Mouse (Mus musculus) neural tube, embryonic 15.5 days (tissue): ENCODE measurements at regions not wholly inside any gene's neighbourhood (a gene's known extent, or its start where the extent isn't known, plus 50 kb on each side); places are given as distances from the start of the nearest gene placed in this dataset.

ENCODE experiments used
- ATAC-seq: fragments of 200-750 bp; cut with Nextera tagmentation; 2 replicates; pipeline ENCODE4 v1.8.0; 2017; ENCODE audit warnings: mild to moderate bottlenecking, moderate TSS enrichment, moderate library complexity; ENCODE audit not compliant: low FRiP score
- H3K27ac ChIP-seq: fragments of 300-500 bp; sonication (generic); replicated peaks from 2 replicates; pipeline ENCODE4 v1.5.1; 2015; ENCODE audit warnings: mild to moderate bottlenecking, inconsistent platforms
- H3K27me3 ChIP-seq: fragments of 300-500 bp; sonication (generic); replicated peaks from 2 replicates; pipeline ENCODE4 v1.6.1; 2015; ENCODE audit warnings: inconsistent platforms
- H3K36me3 ChIP-seq: fragments of 300-500 bp; sonication (generic); 2 replicates; pipeline ENCODE4 v1.6.1; 2015; ENCODE audit warnings: inconsistent platforms
- H3K4me1 ChIP-seq: fragments of 300-500 bp; sonication (generic); 2 replicates; pipeline ENCODE4 v1.6.1; 2015; ENCODE audit warnings: inconsistent platforms
- H3K4me2 ChIP-seq: fragments of 300-500 bp; sonication (generic); 2 replicates; pipeline ENCODE4 v1.6.1; 2015; ENCODE audit warnings: inconsistent platforms, mild to moderate bottlenecking, moderate library complexity
- H3K4me3 ChIP-seq: fragments of 300-500 bp; sonication (generic); replicated peaks from 2 replicates; pipeline ENCODE4 v1.5.1; 2015; ENCODE audit warnings: mild to moderate bottlenecking, inconsistent platforms
- H3K9ac ChIP-seq: fragments of 300-500 bp; sonication (generic); replicated peaks from 2 replicates; pipeline ENCODE4 v1.6.1; 2015; ENCODE audit warnings: mild to moderate bottlenecking, inconsistent platforms
- H3K9me3 ChIP-seq: fragments of 300-500 bp; sonication (generic); replicated peaks from 2 replicates; pipeline ENCODE4 v1.6.1; 2016; ENCODE audit warnings: inconsistent platforms
- whole genome bisulfite sequencing: fragments of 180-500 bp; shearing (Covaris S2); methylation state at CpG from one replicate; pipeline ENCODE4 v1.1.7; 2015; ENCODE audit warnings: mixed read lengths; 5-methylcytosine and 5-hydroxymethylcytosine counted together

DNA sequence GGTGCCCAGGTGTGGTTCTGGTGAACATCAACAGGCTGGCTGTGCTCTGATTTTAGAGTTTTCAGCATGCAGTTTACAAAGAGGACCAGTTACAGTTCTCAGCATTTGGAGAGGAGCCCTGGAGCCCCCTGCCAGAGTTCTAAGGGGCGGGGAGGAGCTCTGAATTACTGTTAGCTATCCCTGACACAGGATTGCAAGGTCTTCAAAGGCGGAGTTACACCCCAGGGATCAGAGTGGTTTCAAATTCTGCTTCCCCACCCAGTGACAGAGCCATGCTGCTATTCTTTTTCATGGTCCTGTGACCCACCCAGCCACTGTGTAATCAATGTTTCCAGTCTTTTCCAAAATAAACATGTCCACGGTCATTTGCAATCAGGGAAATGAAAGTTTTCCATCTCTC is 134.1 kb upstream of the Peli2 start:
- WGBS, result 19% methylated on average over 3 of the region's 3 CpGs
- Histone ChIP-seq H3K4me3 (no peak overlapping the region), H3K4me2 (no peak overlapping the region), H3K27me3 (no peaks in the 10 kb centered on the region), H3K4me1 (peaks cover 19% of the 10 kb centered on the region), H3K9ac (no peak overlapping the region), H3K36me3 (no peaks in the 10 kb centered on the region), H3K9me3 (no peaks in the 10 kb centered on the region), H3K27ac (no peak overlapping the region)
- ATAC-seq, result no peak

- H3K4me2 ChIP-seq, result no peak overlapping the region
- 17% methylated on average over 5 of the region's 5 CpGs for WGBS
- H3K9ac ChIP-seq, result no peak overlapping the region
- no peak overlapping the region for H3K4me3 ChIP-seq
- H3K4me1 ChIP-seq, result peaks cover 19% of the 10 kb centered on the region
- ATAC-seq, result no peak
- H3K27ac ChIP-seq, result no peak overlapping the region
- H3K27me3 ChIP-seq, result no peaks in the 10 kb centered on the region
- H3K9me3 ChIP-seq, result no peaks in the 10 kb centered on the region
- no peaks in the 10 kb centered on the region for H3K36me3 ChIP-seq
Observed at GRCm38 (mm10) chr14:47986941-47987340, 133.7 kb upstream of the Peli2 start.

DNA sequence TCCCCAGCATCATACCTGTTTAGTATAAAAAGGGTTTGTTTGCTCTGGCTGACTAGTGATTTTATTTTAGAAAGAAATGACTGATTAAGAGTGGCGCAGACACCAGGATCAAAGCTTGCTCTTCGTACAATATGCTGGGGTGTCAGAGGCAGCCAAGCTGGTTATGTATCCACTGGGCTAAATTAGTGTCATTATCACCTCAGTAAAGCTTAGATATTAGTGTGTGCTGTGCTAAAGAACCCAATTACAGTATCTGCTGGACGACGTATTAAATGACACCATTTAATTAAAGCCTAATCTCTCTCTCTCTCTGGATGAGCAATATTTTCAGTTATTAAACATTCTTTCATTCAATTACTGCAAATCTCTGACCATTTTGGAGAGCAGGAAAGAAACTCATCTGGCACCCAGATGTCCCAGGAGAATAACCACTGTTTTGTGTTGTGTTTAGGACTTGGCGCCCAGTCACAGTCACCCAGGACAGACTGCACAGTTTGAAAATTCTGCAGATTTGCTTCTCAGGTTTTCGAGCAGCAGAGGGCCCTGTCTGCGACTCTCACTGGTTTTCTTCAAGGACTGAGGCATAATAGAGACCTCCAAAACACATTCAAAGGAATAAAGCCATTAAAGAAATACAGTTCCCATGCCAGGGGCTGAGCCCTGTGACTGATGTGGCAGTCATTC is 133.1 kb upstream of the Peli2 start:
- Histone ChIP-seq H3K27me3 (no peaks in the 10 kb centered on the region), H3K9ac (no peak overlapping the region), H3K4me3 (no peak overlapping the region), H3K27ac (no peak overlapping the region), H3K36me3 (no peaks in the 10 kb centered on the region), H3K9me3 (no peaks in the 10 kb centered on the region), H3K4me1 (peaks cover 19% of the 10 kb centered on the region), H3K4me2 (no peak overlapping the region)
- WGBS, result 41% methylated on average over 7 of the region's 7 CpGs
- ATAC-seq, result no peak

- WGBS, result 64% methylated on average over 3 of the region's 3 CpGs
- H3K36me3 ChIP-seq, result no peaks in the 10 kb centered on the region
- no peak for ATAC-seq
- H3K27me3 ChIP-seq, result no peaks in the 10 kb centered on the region
- H3K27ac ChIP-seq, result no peak overlapping the region
- H3K4me2 ChIP-seq, result no peak overlapping the region
- H3K9ac ChIP-seq, result no peak overlapping the region
- no peak overlapping the region for H3K4me3 ChIP-seq
- H3K9me3 ChIP-seq, result no peaks in the 10 kb centered on the region
- H3K4me1 ChIP-seq, result peaks cover 19% of the 10 kb centered on the region
Observed at GRCm38 (mm10) chr14:47988131-47988530, 132.5 kb upstream of the Peli2 start.

- H3K4me1 ChIP-seq, result peaks cover 19% of the 10 kb centered on the region
- H3K27ac ChIP-seq, result no peak overlapping the region
- no peaks in the 10 kb centered on the region for H3K9me3 ChIP-seq
- H3K27me3 ChIP-seq, result no peaks in the 10 kb centered on the region
- 0 out of 2 replicates have a peak, but pooled peaks have one; percentile 41 for ATAC-seq
- no peak overlapping the region for H3K9ac ChIP-seq
- H3K4me2 ChIP-seq, result no peak overlapping the region
- no peaks in the 10 kb centered on the region for H3K36me3 ChIP-seq
- WGBS, result 23% methylated on average over 5 of the region's 5 CpGs
- no peak overlapping the region for H3K4me3 ChIP-seq
Observed at GRCm38 (mm10) chr14:47989315-47989714, 131.3 kb upstream of the Peli2 start.

GRCm38 (mm10) chr14:47990716-47991115 is 129.9 kb upstream of the Peli2 start:
- ATAC-seq, result no peak
- Histone ChIP-seq H3K27me3 (no peaks in the 10 kb centered on the region), H3K4me1 (peaks cover 19% of the 10 kb centered on the region), H3K4me3 (no peak overlapping the region), H3K27ac (no peak overlapping the region), H3K9me3 (no peaks in the 10 kb centered on the region), H3K9ac (no peak overlapping the region), H3K36me3 (no peaks in the 10 kb centered on the region), H3K4me2 (no peak overlapping the region)
- WGBS, result 53% methylated on average over 3 of the region's 3 CpGs

GRCm38 (mm10) chr14:47991546-47991945 is 129.1 kb upstream of the Peli2 start:
- no peak overlapping the region for H3K27ac ChIP-seq
- H3K27me3 ChIP-seq, result no peaks in the 10 kb centered on the region
- H3K9me3 ChIP-seq, result no peaks in the 10 kb centered on the region
- H3K9ac ChIP-seq, result no peak overlapping the region
- H3K36me3 ChIP-seq, result no peaks in the 10 kb centered on the region
- no peak overlapping the region for H3K4me3 ChIP-seq
- no peak overlapping the region for H3K4me2 ChIP-seq
- 95% methylated on average over 7 of the region's 7 CpGs for WGBS
- ATAC-seq, result no peak
- peaks cover 16% of the 10 kb centered on the region for H3K4me1 ChIP-seq

- Histone ChIP-seq H3K4me3 (no peak overlapping the region), H3K4me1 (peaks cover 16% of the 10 kb centered on the region), H3K27me3 (no peaks in the 10 kb centered on the region), H3K9me3 (no peaks in the 10 kb centered on the region), H3K4me2 (no peak overlapping the region), H3K27ac (no peak overlapping the region), H3K9ac (no peak overlapping the region), H3K36me3 (no peaks in the 10 kb centered on the region)
- no peak for ATAC-seq
- 83% methylated on average over 5 of the region's 5 CpGs for WGBS
Observed at GRCm38 (mm10) chr14:47992091-47992490, 128.5 kb upstream of the Peli2 start.

- H3K9me3 ChIP-seq, result no peaks in the 10 kb centered on the region
- peaks cover 9% of the 10 kb centered on the region for H3K4me1 ChIP-seq
- no peak overlapping the region for H3K4me3 ChIP-seq
- H3K27ac ChIP-seq, result no peak overlapping the region
- 91% methylated on average over 5 of the region's 5 CpGs for WGBS
- no peak for ATAC-seq
- H3K9ac ChIP-seq, result no peak overlapping the region
- H3K36me3 ChIP-seq, result no peaks in the 10 kb centered on the region
- H3K27me3 ChIP-seq, result no peaks in the 10 kb centered on the region
- no peak overlapping the region for H3K4me2 ChIP-seq
Observed at GRCm38 (mm10) chr14:47992851-47993250, 127.8 kb upstream of the Peli2 start.

DNA sequence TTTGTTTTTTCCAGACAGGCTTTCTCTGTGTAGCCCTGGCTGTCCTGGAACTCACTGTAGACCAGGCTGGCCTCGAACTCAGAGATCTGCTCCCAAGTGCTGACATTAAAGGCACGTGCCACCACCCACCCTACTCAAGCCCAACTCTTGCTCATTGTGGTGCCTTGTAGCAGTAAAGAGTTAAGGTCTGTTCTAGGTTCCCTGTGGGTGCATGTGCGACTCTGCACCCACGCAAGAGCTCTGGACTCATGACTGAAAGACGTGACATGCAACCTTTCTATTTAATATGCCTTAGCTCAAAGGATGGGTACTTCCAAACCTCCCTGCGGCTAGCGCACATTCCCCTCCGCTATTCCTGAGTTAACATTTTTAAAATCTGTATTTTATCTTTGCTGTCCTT is 121.7 kb upstream of the Peli2 start:
- 94% methylated on average over 8 of the region's 8 CpGs for WGBS

DNA sequence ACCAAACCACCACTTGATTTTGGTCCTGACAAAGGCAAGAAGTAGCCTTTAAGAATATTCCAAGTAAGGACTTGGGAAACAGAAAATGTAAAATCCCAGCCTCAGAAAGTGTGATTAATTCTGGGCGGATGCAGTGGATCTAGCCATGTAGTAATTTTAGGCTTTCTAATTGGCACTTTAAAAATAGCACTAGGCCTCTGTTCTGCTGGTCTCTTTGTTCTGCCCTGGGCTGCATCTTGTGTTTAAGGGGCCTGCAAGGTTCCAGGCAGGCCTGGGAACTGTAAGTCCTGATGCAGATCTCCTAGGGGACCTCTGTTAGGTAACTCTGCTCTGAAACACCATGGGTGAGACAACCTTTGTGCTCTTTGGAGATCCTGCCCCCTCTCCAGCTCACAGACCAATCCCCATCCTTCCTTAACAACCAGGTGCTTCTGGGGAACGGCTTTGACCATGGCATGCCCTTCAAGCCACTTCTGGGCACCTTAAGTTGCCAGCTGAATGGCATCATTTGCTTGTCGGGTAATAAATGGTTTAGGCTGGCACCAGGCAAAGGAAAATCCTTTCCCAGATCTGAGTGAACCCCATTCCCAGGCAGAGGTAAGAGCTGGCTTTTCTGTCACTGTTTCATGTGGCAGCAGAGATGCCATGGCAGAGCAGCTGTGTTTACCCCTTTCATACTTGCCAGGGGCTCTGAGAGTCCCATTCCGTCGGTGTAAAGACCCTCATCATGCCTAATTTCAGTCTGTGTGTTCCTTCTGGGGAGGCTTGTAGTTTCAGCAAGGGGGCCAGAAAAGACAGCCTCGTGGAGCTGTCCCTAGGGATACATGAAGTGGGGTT is 115.3 kb upstream of the Peli2 start:
- 75% methylated on average over 6 of the region's 6 CpGs for WGBS
- ATAC-seq, result no peak
- Histone ChIP-seq H3K27ac (no peak overlapping the region), H3K4me1 (no peaks in the 10 kb centered on the region), H3K9ac (no peak overlapping the region), H3K27me3 (no peaks in the 10 kb centered on the region), H3K4me3 (no peak overlapping the region), H3K36me3 (no peaks in the 10 kb centered on the region), H3K9me3 (no peaks in the 10 kb centered on the region), H3K4me2 (no peak overlapping the region)

More for the DNA sequence above, 121.7 kb upstream of the Peli2 start:
- Histone ChIP-seq H3K27ac (no peak overlapping the region), H3K4me2 (no peak overlapping the region), H3K9me3 (no peaks in the 10 kb centered on the region), H3K4me3 (no peak overlapping the region), H3K4me1 (no peaks in the 10 kb centered on the region), H3K9ac (no peak overlapping the region), H3K27me3 (no peaks in the 10 kb centered on the region), H3K36me3 (no peaks in the 10 kb centered on the region)
- ATAC-seq, result no peak

GRCm38 (mm10) chr14:48005929-48006309 is 114.7 kb upstream of the Peli2 start:
- Histone ChIP-seq H3K4me1 (no peaks in the 10 kb centered on the region), H3K4me2 (no peak overlapping the region), H3K4me3 (no peak overlapping the region), H3K36me3 (no peaks in the 10 kb centered on the region), H3K27ac (no peak overlapping the region), H3K9me3 (no peaks in the 10 kb centered on the region), H3K9ac (no peak overlapping the region), H3K27me3 (no peaks in the 10 kb centered on the region)
- WGBS, result 87% methylated on average over 1 of the region's 1 CpGs
- ATAC-seq, result no peak
